Mouse (Mus musculus): ENCODE measurements around the gene Gemin7.

The Gemin7 gene

DNA sequence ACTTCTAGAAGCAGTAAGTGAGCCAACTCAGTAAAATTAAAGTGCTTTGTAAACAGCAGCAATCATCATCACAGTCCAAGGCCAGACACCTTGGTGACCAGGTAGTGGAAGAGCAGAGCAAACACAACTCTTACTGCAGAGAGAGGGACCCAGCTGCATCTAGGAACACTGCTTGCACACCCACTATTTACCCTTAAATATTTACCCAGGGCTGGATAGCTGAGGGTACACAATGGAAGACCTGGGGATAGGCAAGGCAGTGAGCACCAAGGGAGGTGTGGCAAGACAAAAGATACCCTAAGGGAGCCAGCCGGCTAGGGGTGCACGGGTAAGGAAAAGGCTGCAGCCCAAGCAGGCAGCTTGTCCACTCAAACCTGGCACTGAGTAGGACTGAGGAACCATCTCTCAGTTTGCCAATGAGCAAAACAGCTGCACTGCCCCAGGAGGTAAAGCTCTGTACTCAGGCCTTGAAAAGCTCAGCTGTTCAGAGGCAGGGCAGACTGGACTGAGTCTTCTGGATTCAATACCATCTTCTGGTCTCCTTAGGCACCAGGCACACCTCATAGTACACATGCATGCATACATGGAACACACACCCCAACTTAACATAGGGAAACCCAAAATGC, 29.9 kb downstream of the Gemin7 start:
- in situ Hi-C loops (cut with MboI, MseI): no loop called here

DNA sequence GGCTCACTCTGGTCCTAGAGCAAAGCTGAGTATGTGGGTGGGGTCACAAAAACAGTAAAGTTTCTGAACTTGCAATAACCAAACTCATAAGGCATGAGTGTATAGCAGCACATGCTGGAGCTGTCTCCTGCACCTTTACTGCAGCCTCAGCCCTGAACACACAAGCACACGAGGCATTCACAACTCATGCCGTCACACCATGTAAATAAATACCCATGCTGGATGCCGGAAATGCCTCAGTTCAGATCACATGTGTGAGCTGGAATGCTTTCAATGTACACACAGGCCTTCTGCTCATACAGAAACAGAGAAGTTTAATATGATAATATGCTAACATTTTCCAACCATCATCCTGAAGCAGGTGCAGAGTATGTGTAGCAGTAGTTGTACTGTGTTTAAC, 31.4 kb downstream of the Gemin7 start:
- in situ Hi-C loops (cut with MboI, MseI): no loop called here

DNA sequence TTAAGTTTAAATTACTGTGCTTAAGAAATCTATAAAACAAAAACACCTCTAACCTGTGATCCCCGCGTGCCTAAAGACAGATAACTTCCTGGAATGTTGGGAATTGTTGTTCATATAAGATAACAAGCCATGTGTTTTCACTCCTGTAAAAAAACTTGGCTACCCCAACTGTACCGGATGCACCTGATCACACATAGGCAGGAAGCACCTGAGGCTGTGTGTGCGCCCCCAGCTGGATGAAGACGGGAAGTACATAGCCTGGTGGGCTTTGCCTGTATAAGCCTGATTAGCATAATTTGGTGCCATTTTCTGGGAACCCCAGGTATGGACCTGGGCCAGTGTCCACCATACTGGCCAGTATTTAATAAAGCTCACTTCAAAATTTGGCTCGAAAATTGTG, 33.8 kb downstream of the Gemin7 start:
- in situ Hi-C loops (cut with MboI, MseI): loop anchor here (5.0 kb wide), 1 partner anchor 96 kb away; no protein-coding TSS in a partner anchor

DNA sequence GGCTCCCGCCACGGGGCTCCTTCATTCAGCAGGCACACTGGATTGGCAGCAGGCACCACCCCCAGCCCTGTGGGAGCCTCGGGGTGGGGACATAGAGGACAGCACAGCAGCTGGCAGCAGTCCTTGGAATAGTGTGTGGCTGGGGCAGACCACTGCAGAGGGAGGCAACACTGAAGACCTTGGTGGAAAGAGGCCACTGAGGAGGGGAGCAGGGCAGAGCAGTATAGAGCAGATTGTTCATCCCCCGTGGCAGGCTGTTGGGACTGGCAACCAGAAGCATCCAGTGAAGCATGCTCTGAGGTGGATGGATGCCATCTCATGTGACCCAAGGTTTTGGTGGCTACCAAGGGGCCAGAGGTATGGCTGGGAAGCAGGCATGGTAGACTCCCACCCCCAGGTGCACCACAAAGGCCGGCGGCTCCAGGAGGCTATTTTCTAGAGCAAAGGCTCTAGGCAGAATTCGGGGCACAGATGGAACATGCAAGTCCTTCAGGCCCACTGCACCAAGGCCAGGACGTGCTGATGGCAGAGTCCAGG, 35.2 kb downstream of the Gemin7 start:
- in situ Hi-C loops (cut with MboI, MseI): loop anchor here (5.0 kb wide), 1 partner anchor 95 kb away; no protein-coding TSS in a partner anchor

DNA sequence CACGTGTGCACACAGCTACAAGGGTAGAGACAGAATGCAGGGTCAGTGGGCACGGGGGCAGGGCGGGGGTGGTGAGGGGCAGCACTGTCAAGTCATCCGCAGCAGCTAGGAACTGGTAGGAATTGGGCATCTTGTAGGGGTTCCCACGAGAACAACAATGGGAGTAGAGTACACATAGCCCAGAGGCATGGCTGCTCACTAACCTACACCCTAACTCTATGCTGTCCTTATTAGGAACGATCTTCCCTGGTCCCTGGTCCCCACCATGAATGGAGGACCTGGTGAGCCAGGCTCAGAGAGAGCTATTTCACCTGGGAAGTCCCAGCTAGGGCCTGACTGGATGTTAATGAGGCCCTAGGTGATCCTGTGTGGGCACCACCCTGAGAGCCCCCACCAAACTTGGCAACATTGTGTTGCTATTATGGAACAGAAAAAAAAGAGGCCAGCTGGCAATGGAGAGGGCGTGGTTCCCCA, 35.7 kb downstream of the Gemin7 start:
- in situ Hi-C loops (cut with MboI, MseI): loop anchor here (5.0 kb wide), 1 partner anchor 94 kb away; no protein-coding TSS in a partner anchor

DNA sequence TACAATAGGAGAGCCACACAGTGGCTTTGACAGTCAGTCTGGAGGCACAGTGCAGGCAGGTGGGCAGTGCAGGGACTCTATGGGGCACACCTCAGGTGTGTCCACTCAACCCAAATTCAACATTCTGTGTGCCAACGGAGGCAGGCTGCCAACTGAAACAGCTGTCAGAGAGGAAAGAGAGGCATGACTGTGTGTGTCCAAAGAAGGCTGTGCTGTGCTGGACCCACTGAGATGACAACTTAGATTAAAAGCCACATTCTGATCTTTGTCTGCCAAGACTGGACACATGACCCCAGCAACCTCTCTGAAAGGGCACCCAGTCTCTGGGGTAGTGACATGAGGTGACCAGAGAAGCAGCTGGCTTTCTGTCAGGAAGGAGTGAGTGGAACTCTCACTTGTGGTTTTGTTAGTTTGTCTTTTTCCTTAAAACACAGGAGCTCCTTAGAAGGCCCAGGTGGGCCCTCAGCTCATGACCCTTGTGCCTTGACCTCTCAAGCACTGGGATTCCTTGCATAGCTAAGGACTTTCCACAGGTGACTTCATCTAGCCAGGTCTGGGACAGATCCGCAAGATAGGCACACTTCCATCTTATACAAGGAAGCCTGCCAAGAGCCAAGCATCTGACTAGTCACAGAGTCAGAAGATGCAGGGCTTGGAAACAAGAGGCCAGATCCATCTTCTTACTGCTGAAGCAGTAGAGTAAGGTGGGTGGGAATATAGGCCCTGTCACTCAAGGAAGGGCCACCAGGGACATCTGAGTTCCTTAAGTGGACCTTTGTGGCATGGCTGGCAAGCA, 36.4 kb downstream of the Gemin7 start:
- in situ Hi-C loops (cut with MboI, MseI): loop anchor here (5.0 kb wide), 1 partner anchor 94 kb away; no protein-coding TSS in a partner anchor

DNA sequence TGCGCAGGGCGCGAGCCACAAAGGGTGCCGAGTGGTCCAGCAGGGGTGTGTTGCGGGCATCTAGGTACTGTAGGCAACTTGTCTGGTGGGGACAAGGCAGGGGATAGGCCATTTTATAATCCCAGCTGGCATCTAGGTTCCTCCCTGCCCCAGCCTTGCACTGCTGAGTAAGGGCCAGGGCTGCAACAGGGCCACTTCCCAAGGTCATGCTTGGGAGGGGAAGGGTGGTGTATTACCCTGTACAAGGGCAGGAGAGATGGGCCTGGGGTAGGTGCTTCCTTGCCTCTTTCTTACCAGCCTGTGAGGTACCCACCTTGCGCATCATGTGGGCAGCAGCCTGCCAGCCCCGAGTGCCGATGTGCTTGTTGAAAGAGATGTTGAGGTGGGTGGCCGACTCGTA, 42.7 kb downstream of the Gemin7 start:
- in situ Hi-C loops (cut with MboI, MseI): no loop called here

DNA sequence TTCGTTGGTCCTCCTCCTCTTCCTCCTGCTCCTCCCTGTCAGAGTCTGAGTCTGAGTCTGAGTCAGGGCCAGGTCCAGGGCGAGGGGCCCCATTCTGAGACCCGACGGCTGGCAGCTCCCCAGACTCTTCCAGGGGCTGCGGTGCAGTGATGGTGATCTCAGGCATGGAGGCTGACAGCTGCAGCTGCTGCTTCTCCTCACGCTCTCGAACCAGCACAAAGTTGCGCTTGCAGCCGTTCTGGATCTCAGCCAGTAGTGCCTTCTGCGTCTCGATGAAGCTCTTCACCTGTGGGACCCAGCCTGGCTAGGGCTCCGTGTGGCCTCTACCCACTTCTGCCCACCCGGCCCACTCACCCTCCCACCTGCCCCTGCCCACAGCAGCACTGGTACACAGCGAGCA, 45.2 kb downstream of the Gemin7 start:
- in situ Hi-C loops (cut with MboI, MseI): no loop called here

DNA sequence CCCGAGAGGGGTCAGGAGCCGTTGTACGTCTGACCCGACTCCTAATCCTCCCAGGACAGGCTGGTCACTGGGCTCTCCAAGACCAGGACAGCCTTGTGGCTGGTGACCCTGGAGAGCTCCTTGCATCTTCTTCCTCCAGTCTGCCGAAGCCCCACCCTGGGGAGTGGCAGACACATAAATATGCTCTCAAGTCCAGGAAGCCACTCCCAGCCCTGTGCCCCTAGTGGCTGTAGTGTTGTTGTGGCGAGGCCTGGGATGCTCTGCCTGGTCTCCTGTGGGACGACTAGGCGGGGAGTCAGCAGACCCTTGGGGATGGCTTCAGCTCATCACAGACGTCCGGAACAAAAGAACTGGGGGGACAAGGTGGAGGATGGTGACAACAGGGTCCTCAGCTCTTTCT, 46.3 kb downstream of the Gemin7 start:
- in situ Hi-C loops (cut with MboI, MseI): no loop called here

DNA sequence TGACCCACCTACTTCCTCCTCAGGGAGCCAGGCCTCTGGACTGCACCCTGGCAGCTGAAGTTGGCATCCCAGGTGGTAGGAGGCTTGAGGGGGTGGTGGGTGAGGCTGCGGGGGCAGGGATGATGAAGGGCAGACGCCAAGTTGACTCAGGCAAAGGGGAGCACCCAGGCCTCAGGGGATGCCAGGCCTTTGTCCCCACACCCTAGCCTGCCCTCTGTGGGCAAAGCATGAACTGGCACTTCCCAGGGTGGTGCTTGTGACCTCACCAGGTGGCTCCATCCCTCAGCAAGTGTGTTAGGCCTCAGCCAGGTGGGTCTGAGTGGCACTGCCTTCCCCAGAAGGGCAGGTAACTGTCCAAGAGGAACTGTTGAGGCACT, 52.3 kb downstream of the Gemin7 start:
- in situ Hi-C loops (cut with MboI, MseI): no loop called here

DNA sequence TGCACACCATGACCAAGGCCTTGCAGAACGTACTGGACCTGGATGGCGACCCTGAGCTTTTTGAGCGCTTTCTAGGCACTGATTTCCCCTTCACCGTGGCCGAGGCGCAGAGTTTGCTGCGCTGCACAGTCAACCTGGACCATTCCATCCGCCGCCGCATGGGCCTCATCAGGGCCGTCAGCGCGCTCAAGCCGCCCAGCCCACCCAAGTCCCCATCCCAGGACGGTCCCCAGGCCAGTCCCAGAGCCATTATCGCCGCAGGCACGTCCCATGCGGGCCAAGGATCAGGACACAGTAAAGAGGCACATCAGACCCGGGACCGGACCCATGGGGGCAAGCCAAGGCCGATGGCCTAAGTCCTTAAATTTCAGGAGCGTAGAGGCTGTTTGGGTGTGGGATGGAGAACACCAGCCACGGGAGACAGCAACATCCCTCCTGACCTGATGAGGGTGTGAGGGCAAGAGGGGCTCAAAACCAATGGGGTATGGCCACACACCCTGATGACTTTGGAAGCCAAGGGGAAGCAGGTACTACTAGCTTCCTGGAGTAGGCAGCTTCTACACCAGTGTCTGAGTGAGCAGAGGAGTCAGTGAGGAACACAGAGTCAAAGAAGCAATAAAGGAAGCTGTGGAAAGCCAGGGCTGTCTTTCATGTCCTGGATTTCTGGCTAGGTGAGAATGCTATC, 52.8 kb downstream of the Gemin7 start:
- in situ Hi-C loops (cut with MboI, MseI): loop anchor here (5.0 kb wide), 1 partner anchor 122 kb away; the partner anchor contains the start of genes Ckm and Klc3

DNA sequence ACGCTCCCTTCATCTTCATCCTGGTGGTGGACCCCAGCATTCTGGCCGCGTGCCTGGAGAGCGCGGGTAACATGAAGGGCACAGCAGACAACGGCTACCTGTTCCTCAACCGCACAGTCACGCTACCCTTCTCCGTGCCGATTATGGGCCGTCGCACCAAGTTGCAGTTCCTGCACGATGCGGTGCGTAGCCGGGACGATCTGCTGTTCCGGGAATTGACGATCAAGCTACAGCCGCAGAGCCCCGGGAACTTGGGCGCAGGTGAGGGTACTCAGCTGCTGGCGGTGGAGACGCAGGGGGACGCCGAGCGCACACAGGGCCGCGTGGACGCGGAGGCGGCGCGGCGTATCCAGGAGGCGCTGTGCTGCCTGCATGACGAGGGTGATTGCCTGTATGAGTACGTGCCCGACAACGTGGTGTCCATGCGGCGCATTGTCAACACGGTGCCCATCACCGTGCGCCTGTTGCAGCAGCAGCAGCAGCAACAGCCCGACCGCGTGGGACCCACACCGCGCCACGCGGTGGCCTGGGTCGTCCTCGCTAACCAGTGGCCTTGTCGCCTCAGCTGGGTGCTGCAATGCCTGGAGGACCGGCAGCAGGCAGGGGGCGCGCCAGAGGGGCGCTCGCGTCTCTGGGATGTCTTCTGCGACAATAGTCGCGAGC, 53.5 kb downstream of the Gemin7 start:
- in situ Hi-C loops (cut with MboI, MseI): loop anchor here (5.0 kb wide), 1 partner anchor 122 kb away; the partner anchor contains the start of genes Ckm and Klc3

DNA sequence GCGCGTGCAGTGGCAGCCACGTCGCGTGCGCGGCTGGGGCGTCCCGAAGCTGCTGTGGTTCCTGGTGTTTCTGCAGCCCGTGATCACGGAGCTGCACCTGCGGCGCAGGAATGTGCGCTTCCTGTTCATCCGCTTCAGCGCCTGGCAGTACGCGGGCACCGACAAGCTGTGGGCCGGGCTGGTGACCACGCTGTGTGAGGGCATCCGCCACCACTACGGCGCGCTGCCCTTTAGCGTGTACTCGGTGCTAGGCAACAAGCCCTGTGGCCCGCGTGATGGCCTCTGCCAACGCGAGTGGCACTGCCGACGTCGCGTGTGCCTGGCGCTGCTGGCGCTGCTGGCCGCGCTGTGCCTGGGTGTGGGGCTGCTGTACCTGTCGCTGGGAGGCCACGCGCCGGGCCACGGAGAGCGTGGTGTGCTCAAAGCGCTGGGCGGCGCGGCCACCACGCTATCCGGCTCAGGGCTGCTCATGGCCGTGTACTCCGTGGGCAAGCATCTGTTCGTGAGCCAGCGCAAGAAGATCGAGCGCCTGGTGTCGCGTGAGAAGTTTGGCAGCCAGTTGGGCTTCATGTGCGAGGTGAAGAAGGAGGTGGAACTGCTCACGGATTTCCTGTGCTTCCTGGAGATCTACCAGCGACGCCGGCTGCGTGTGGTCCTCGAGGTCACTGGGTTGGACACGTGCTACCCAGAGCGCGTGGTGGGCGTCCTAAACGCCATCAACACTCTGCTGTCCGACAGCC, 54.2 kb downstream of the Gemin7 start:
- in situ Hi-C loops (cut with MboI, MseI): loop anchor here (5.0 kb wide), 1 partner anchor 121 kb away; the partner anchor contains the start of genes Ckm and Klc3

DNA sequence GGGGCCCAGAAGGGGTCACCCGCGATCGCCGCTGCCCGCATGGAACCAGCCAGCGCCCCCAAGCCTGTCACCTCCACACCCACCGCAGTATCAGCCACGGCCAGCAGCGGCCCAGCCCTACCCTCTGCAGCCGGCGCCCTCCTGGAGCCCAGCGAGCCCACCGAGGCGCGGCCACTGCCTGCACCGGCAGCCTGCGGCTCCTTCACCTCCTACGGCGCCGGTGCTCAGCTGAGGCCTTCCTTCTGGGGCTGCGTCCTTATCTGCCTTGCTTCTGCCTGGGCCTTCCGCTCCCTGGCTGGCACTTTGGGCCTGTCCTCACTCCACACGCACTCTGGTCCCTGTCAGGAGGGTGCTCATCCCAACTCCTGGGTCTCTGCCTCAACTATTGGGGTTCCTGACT, 57.4 kb downstream of the Gemin7 start:
- in situ Hi-C loops (cut with MboI, MseI): loop anchor here (5.0 kb wide), 1 partner anchor 118 kb away; the partner anchor contains the start of genes Ckm and Klc3

DNA sequence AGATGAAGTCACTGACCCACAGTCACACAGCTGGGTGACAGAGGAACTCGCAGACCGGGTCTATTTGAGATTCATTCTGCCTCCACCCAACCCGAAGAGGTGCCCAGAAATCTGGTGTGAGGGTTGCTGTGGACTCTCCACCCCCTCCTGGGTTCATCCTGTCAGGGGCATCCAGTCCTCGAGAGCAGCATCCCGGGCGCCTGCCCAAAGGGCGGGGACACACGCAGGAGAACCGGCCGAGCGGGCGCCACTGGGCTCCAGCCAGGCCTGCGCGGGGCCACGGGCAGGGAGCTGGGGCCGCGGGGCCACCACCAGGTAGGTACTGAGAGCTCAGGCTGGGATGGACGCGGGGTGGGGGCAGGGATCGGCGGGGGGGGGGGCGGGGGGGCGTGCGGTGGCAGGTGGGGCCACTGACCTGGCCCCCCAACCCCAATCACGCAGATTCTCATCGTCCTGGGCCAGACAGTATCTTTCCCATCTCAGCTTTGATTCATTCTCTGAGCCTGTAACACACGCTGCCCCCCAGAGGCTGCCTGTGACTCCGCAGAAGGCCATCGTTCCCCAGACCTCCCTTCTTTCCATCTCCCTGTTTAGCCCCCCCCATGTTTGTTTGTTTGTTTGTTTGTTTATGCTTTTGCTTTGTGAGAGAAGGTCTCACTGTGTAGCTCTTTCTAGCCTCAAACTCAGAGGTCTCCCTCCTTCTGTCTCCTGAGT, 59.6 kb downstream of the Gemin7 start, which contains the start of gene Nkpd1:
Nkpd1 (plus strand) TSS at position 187 of the 714 bp plus-strand sequence.
- in situ Hi-C loops (cut with MboI, MseI): no loop called here
